Mouse (Mus musculus) thymus, postnatal 10 days (tissue): ENCODE data around the gene Psmb10.
"Not testable (repeated sequence)": the region's sequence is repeated elsewhere in the genome, so short reads cannot be mapped to it uniquely, and the experiment has no call there.

ENCODE experiments used
- DNase-seq, 2 experiments: peaks; one replicate each; pipeline ENCODE4 v3.0.0; 2021; ENCODE audit warnings: low spot score in 2 of 2

Gene Psmb10

GRCm38 (mm10) chr8:105938306-105938669 is at the start of gene Psmb10:
Psmb10 (minus strand) TSS chr8:105938444.
- no peak for DNase-seq

GRCm38 (mm10) chr8:105983406-105983805 is 45.2 kb upstream of the Psmb10 start:
- DNase-seq: not testable (repeated sequence)

GRCm38 (mm10) chr8:105981146-105981545 is 42.9 kb upstream of the Psmb10 start:
- no peak for DNase-seq

- DNase-seq: no peak
Measured at GRCm38 (mm10) chr8:105979325-105979724, 41.1 kb upstream of the Psmb10 start, which contains the start of gene Dpep3. Dpep3 (minus strand) TSS chr8:105979429.

- DNase-seq: no peak
Measured at GRCm38 (mm10) chr8:105975363-105975762, 37.1 kb upstream of the Psmb10 start.

- DNase-seq: no peak
Measured at GRCm38 (mm10) chr8:105971019-105971720, 32.9 kb upstream of the Psmb10 start.

- no peak for DNase-seq
Measured at GRCm38 (mm10) chr8:105969367-105969766, 31.1 kb upstream of the Psmb10 start.

- peak in 1 of 2 experiments; percentile 42 for DNase-seq
Measured at GRCm38 (mm10) chr8:105966692-105967311, 28.6 kb upstream of the Psmb10 start.

- DNase-seq: peak; percentile 79 to 87
Measured at GRCm38 (mm10) chr8:105965905-105966341, 27.7 kb upstream of the Psmb10 start, which contains the start of gene Slc12a4. Slc12a4 (minus strand) TSS chr8:105966097.

GRCm38 (mm10) chr8:105965266-105965904 is 27.1 kb upstream of the Psmb10 start:
- DNase-seq: peak; percentile 50 to 59

- no peak for DNase-seq
Measured at GRCm38 (mm10) chr8:105964506-105965265, 26.4 kb upstream of the Psmb10 start.

- DNase-seq: no peak
Measured at GRCm38 (mm10) chr8:105961536-105961935, 23.3 kb upstream of the Psmb10 start.

GRCm38 (mm10) chr8:105961101-105961500 is 22.9 kb upstream of the Psmb10 start:
- DNase-seq: no peak

GRCm38 (mm10) chr8:105959350-105959749 is 21.1 kb upstream of the Psmb10 start:
- no peak for DNase-seq

- DNase-seq: no peak
Measured at GRCm38 (mm10) chr8:105957813-105958212, 19.6 kb upstream of the Psmb10 start.

- DNase-seq: no peak
Measured at GRCm38 (mm10) chr8:105956556-105956955, 18.3 kb upstream of the Psmb10 start.

GRCm38 (mm10) chr8:105951057-105951659 is 12.9 kb upstream of the Psmb10 start:
- no peak for DNase-seq

GRCm38 (mm10) chr8:105949350-105949749 is 11.1 kb upstream of the Psmb10 start:
- no peak for DNase-seq

- DNase-seq: no peak
Measured at GRCm38 (mm10) chr8:105943321-105943739, 5.1 kb upstream of the Psmb10 start, which contains the start of gene Lcat. Lcat (minus strand) TSS chr8:105943382.

GRCm38 (mm10) chr8:105942542-105942941 is 4.3 kb upstream of the Psmb10 start:
- DNase-seq: no peak

- no peak for DNase-seq
Measured at GRCm38 (mm10) chr8:105942026-105942425, 3.8 kb upstream of the Psmb10 start.
